Mouse (Mus musculus): ENCODE measurements around the gene Syt8. TPM values are rescaled to one million over a fixed set of nuclear protein-coding genes. Genes with fewer than 3 reads are reported as not detected.

Syt8 gene
- 0.62 TPM in 1 of 2 replicates, not detected in the other for polyA plus RNA-seq (2014; fragmentation: Nextera tagmentation; extraction: Ambion mirVana)

DNA sequence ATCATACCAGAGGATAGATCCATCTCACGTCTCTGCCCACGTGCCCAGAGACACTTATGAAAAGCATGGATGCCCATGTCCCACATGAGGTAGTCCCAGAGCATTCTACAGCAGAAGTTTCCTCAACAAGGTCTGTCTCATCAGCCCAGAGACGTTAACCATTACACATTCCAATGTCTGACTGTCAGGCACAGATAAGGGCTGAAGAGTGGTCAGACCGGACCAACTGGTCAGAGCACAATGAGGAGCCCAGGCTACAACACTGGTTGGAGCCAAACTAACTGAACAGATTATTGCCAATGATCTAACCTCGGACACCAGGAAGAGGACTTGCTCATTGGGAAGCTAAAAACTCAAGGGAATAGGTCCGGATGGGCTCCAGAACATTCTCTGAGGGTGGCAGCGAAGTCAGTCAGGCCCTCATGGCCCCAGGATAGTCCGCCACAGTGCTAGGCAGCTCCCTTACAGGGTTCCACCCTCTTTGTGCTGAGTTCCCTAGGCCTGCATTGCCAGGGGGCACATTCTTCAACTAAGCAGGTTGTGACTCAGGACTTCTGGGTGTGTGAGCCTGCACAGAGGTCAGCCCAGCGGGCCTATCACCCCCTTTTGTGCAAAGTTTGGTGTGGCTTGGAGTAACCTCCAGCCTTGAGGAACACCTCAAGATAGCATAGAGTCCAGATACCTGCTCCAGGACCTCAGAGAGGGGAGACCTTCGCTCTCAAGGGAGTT, at the start of gene Syt8:
Gene Syt8, plus strand, starts transcription at position 714 of the 729 bp plus-strand sequence.
- no peak within 1 kb of the TSS; the same call in 1 of the 2 replicates for H3K27ac ChIP-seq (replicated peaks; ENCODE audit: low read depth, low read length)
- 83% methylated on average over 10 of the region's 10 CpGs for WGBS
- DNase-seq (ENCODE audit: low spot score) (no peak), ATAC-seq (ENCODE audit: insufficient number of reproducible peaks, low FRiP score, low TSS enrichment, low read depth) (no peak)
- H3K4me1 ChIP-seq (ENCODE audit: control insufficient read depth, insufficient read depth, low read length), result peaks cover 5% of the 10 kb centered on the region; the same call in 1 of the 2 replicates
- no peaks in the 10 kb centered on the region for H3K36me3 ChIP-seq (ENCODE audit: control insufficient read depth, insufficient read depth, low read length)
- no peak within 1 kb of the TSS for H3K4me2 ChIP-seq (ENCODE audit: low read depth, severe bottlenecking)
- H3K4me3 ChIP-seq (ENCODE audit: low read depth, low read length), result no peak within 1 kb of the TSS
- H3K9me3 ChIP-seq (ENCODE audit: control insufficient read depth, low read length), result no peaks in the 10 kb centered on the region
- no peak within 1 kb of the TSS for H3K9ac ChIP-seq (ENCODE audit: low read length)
- H3K27me3 ChIP-seq (ENCODE audit: control insufficient read depth, insufficient read depth, low read length), result no peaks in the 10 kb centered on the region

DNA sequence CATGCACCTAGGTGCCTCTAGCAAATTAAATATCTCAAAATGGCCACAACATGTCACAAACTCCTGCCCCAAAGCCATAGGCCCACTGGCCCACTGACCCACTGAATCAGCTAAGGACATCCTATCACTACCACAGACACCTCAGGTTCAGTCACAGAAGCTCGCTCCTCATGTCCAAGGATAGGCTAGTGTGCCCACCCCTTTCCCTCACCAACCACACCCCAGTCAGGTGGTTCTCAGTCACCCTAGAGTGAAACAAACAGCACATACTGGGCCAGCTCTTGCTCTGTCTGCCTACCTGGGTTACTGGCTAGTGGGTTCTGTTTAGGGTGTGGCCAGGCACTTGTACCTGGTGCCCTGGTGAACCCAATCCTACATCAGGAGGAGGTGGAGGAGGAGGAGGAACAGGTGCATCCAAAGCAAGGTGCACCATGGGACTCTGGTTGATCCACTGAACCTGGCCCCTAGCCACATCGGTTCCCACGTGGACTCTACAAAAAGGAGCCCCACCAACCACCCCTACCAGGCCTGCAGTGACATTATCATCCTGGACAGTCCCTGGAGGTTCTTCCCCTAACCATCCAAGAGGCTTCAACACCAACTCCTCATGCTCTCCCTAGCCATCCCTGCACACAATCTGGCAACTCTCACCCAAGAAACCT, 48.8 kb upstream of the Syt8 start:
- Histone ChIP-seq H3K4me2 (ENCODE audit: low read depth, severe bottlenecking) (peak overlapping the region; percentile 85), H3K9me3 (ENCODE audit: control insufficient read depth, low read length) (no peaks in the 10 kb centered on the region), H3K4me3 (ENCODE audit: low read depth, low read length) (no peak overlapping the region), H3K9ac (ENCODE audit: low read length) (no peak overlapping the region), H3K4me1 (ENCODE audit: control insufficient read depth, insufficient read depth, low read length) (peaks cover 9% of the 10 kb centered on the region), H3K27ac (replicated peaks; ENCODE audit: low read depth, low read length) (no peak overlapping the region), H3K36me3 (ENCODE audit: control insufficient read depth, insufficient read depth, low read length) (peaks cover 32% of the 10 kb centered on the region), H3K27me3 (ENCODE audit: control insufficient read depth, insufficient read depth, low read length) (no peaks in the 10 kb centered on the region)
- ATAC-seq (ENCODE audit: insufficient number of reproducible peaks, low FRiP score, low TSS enrichment, low read depth) (no peak), DNase-seq (ENCODE audit: low spot score) (no peak)
- WGBS, result 99% methylated on average over 3 of the region's 3 CpGs

DNA sequence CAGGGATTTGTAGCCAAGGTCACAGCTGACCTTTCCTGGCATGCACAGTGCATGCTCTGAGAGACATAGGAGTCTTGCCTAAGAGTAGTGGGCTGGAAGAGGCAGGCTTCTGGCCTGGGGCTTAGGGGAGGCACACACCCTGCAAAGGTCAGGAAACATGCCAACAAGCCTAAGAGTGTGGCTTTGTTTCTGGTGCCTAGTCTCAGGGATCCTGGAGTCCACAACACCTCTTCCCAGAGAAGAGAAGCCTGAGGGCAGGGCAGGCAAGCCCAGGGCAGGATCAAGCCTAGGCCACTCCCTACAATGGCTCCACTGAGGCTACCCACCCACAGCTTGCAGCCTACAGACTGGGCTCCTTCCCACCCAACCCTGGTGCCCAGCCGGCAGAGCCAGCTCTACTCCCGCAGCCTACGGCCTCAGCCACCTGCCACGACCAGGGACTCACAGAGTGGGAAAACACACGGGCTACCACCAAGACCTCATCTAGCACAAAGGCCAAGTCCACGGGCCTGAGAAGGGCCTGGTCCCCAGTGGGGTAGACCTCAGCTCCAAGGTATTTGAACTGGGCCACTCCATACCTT, 47.9 kb upstream of the Syt8 start:
- Histone ChIP-seq H3K9ac (ENCODE audit: low read length) (peak overlapping the region; percentile 82), H3K4me1 (ENCODE audit: control insufficient read depth, insufficient read depth, low read length) (peaks cover 9% of the 10 kb centered on the region), H3K4me3 (ENCODE audit: low read depth, low read length) (peak overlapping the region; percentile 85), H3K27ac (replicated peaks; ENCODE audit: low read depth, low read length) (no peak overlapping the region), H3K36me3 (ENCODE audit: control insufficient read depth, insufficient read depth, low read length) (peaks cover 25% of the 10 kb centered on the region), H3K9me3 (ENCODE audit: control insufficient read depth, low read length) (no peaks in the 10 kb centered on the region), H3K27me3 (ENCODE audit: control insufficient read depth, insufficient read depth, low read length) (no peaks in the 10 kb centered on the region), H3K4me2 (ENCODE audit: low read depth, severe bottlenecking) (peak overlapping the region; percentile 85)
- DNase-seq (ENCODE audit: low spot score) (no peak), ATAC-seq (ENCODE audit: insufficient number of reproducible peaks, low FRiP score, low TSS enrichment, low read depth) (peak; percentile 9; the same call in 1 of the 2 replicates)
- 61% methylated on average over 6 of the region's 6 CpGs for WGBS

DNA sequence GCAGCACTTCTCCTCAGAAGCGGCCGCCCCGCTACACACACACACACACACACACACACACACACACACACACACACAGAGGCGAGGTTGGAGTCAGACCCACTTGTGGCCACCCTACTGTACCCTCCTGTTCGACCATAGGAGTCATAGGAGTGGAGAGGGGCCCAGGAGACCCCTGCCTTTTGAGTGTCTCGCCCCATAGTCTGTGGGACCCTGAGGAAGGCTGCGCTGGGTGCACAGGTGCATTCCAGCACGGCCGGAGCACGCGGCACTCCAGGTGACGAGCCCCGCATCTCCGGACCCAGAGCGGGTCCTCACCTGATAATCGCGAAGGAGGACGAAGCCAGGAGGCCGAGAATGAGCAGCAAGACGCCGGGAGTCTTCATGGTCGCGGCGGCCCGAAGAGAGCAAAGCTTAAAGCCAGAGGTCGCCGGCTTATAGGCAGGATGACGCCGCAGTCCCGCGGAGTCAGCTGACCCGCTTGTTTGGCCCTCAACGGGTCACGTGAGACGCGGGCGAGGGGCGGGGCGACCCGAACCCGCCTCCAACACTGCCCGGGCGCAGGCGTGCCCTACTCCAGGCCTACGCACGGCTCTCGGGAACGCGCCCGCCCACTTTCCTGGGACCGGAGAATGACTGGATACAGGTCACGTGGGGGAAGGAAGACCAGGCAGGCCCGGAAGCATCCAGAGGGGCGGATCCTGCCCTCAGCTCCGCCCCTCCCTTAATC, 47.1 kb upstream of the Syt8 start, which contains the start of gene Ctsd:
Gene Ctsd, minus strand, starts transcription at position 620 of the 730 bp plus-strand sequence.
- Histone ChIP-seq H3K4me2 (ENCODE audit: low read depth, severe bottlenecking) (peak within 1 kb of the TSS; percentile 85), H3K27me3 (ENCODE audit: control insufficient read depth, insufficient read depth, low read length) (no peaks in the 10 kb centered on the region), H3K27ac (replicated peaks; ENCODE audit: low read depth, low read length) (no peak within 1 kb of the TSS; the same call in 1 of the 2 replicates), H3K36me3 (ENCODE audit: control insufficient read depth, insufficient read depth, low read length) (peaks cover 18% of the 10 kb centered on the region), H3K9ac (ENCODE audit: low read length) (peak within 1 kb of the TSS; percentile 82), H3K4me1 (ENCODE audit: control insufficient read depth, insufficient read depth, low read length) (peaks cover 9% of the 10 kb centered on the region), H3K9me3 (ENCODE audit: control insufficient read depth, low read length) (no peaks in the 10 kb centered on the region), H3K4me3 (ENCODE audit: low read depth, low read length) (peak within 1 kb of the TSS; percentile 85)
- DNase-seq (ENCODE audit: low spot score) (peak; percentile 98), ATAC-seq (ENCODE audit: insufficient number of reproducible peaks, low FRiP score, low TSS enrichment, low read depth) (peak; percentile 93)
- under 1% methylated on average over 55 of the region's 55 CpGs for WGBS

DNA sequence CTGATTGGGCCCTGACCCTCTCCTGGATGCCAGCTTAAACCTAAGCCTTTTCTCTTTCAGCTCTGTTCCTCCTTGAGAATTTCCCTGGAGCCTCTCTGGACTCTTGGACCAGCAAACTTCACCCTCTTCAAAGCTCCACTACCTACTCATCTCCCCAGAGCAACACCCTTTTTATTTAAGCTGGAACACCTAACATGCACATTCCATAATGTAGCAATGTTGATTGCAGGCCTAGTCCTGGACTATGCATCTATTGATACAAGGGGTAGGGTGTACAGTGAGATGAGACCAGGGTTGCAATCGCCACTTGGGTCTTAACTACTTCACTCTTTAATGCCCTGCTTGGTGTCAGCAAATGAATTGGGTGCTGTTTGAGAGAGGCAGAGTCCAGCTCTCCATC, 46.5 kb upstream of the Syt8 start:
- Histone ChIP-seq H3K4me3 (ENCODE audit: low read depth, low read length) (peak overlapping the region; percentile 85), H3K27me3 (ENCODE audit: control insufficient read depth, insufficient read depth, low read length) (no peaks in the 10 kb centered on the region), H3K9ac (ENCODE audit: low read length) (no peak overlapping the region), H3K27ac (replicated peaks; ENCODE audit: low read depth, low read length) (no peak overlapping the region), H3K36me3 (ENCODE audit: control insufficient read depth, insufficient read depth, low read length) (peaks cover 12% of the 10 kb centered on the region), H3K4me2 (ENCODE audit: low read depth, severe bottlenecking) (peak overlapping the region; percentile 85), H3K9me3 (ENCODE audit: control insufficient read depth, low read length) (no peaks in the 10 kb centered on the region), H3K4me1 (ENCODE audit: control insufficient read depth, insufficient read depth, low read length) (peaks cover 9% of the 10 kb centered on the region)
- 0 out of 2 replicates have a peak, but pooled peaks have one; percentile 2 for ATAC-seq (ENCODE audit: insufficient number of reproducible peaks, low FRiP score, low TSS enrichment, low read depth)
- 88% methylated on average over 1 of the region's 1 CpGs for WGBS
- no peak for DNase-seq (ENCODE audit: low spot score)

DNA sequence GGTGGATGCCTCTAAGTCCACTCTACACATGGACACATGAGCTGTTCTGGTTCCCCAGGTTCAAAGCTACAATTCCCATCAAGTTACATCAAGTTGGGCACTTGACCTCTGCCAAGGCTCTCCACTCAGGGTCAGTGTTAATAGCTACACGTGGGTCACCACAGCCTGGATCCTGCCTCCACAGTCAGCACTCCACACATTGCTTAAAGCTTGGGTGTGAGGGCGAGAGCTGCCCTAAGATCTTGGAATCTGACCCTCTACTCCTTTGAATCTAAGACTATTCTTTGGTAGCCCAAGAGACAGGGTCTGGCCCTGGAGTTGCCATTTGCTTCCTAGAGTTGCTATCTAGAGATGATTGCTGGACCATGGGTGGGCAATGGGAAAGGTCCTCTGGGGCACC, 45.9 kb upstream of the Syt8 start:
- peaks cover 9% of the 10 kb centered on the region for H3K4me1 ChIP-seq (ENCODE audit: control insufficient read depth, insufficient read depth, low read length)
- no peak overlapping the region for H3K27ac ChIP-seq (replicated peaks; ENCODE audit: low read depth, low read length)
- DNase-seq (ENCODE audit: low spot score), result no peak
- no peak overlapping the region for H3K4me2 ChIP-seq (ENCODE audit: low read depth, severe bottlenecking)
- no peaks in the 10 kb centered on the region for H3K27me3 ChIP-seq (ENCODE audit: control insufficient read depth, insufficient read depth, low read length)
- H3K4me3 ChIP-seq (ENCODE audit: low read depth, low read length), result no peak overlapping the region
- no peaks in the 10 kb centered on the region for H3K9me3 ChIP-seq (ENCODE audit: control insufficient read depth, low read length)
- ATAC-seq (ENCODE audit: insufficient number of reproducible peaks, low FRiP score, low TSS enrichment, low read depth), result no peak
- H3K9ac ChIP-seq (ENCODE audit: low read length), result no peak overlapping the region
- WGBS, result 90% methylated on average over 2 of the region's 2 CpGs
- peaks cover 9% of the 10 kb centered on the region for H3K36me3 ChIP-seq (ENCODE audit: control insufficient read depth, insufficient read depth, low read length)

DNA sequence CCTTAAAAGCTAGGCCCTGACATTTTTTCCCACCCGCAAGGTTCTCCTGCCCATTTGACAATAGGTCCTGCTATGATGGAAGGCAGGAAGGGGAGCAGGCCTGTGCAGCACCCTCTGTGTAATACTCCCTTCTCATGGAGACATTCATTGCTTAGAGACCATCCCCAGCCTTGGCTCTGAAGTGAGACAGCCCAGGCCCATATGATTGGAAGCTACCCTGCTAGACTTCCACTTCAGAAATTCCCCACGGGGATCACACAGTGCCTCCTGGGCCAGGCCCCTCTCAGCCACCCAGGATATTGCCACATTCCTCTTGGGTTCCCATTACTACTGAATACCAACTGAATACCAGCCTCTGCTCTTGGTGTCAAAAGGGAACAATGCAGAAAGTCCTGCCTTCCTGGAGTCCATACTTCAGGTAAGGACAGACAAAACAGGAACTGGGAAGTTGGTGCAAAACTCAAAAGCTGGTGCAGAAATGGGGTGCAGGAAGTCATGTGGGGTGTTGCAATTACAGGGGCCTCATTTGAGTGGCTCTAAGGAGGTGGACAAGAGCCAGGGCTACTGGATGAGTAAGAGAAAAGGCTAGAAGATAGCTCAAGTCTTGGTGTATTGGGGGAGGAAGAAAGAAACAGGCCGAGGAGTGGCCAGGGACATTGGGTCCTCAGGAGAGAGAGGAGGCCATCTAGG, 44.5 kb upstream of the Syt8 start:
- Histone ChIP-seq H3K4me1 (ENCODE audit: control insufficient read depth, insufficient read depth, low read length) (peaks cover 9% of the 10 kb centered on the region), H3K27ac (replicated peaks; ENCODE audit: low read depth, low read length) (no peak overlapping the region), H3K9ac (ENCODE audit: low read length) (no peak overlapping the region), H3K9me3 (ENCODE audit: control insufficient read depth, low read length) (no peaks in the 10 kb centered on the region), H3K36me3 (ENCODE audit: control insufficient read depth, insufficient read depth, low read length) (peaks cover 2% of the 10 kb centered on the region), H3K4me3 (ENCODE audit: low read depth, low read length) (no peak overlapping the region), H3K27me3 (ENCODE audit: control insufficient read depth, insufficient read depth, low read length) (no peaks in the 10 kb centered on the region), H3K4me2 (ENCODE audit: low read depth, severe bottlenecking) (no peak overlapping the region)
- DNase-seq (ENCODE audit: low spot score), result no peak
- ATAC-seq (ENCODE audit: insufficient number of reproducible peaks, low FRiP score, low TSS enrichment, low read depth), result no peak
- WGBS, result 86% methylated on average over 3 of the region's 3 CpGs
